Mouse (Mus musculus): ENCODE data around the gene Hif3a.

DNA sequence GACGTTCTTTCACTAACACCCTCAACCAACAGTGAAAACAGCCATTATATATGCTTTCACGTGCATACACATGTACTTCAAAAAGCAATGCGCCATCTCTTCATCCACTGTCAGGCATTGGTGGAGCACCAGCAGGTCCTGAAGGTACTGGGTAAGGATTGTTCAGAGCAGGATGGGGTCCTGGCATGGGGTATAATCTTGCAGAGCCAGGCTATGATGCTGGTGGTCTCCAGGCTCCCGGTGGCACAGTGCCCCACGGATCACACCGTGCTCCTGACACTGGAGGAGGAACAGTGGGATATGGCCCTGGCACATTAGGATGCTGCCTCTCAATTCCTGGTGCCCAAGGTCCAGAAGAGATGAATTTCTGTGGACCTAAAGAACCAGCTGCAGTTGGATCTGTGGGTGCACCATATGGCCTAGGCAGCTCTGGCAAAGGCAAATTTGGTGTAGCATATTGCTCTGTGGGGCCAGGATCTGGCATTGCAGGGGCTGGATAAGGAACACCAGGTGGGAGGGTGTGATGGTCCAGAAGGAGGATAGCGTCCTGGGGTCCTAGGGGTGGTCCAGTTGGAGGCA, 15.9 kb upstream of the Hif3a start:
- TF ChIP-seq CTCF (IDR thresholded peaks at IDR 0.05; ENCODE audit: low read depth, low read length) (no peak), POLR2A (IDR thresholded peaks at IDR 0.05; ENCODE audit: extremely low read depth, insufficient read depth, low read length) (no peak)

All from liver, adult 2 months (tissue).